Mouse (Mus musculus) CH12.LX (cell line): ENCODE results near the gene Rcan3.

Experiments
- CTCF ChIP-seq, 2 experiments: IDR thresholded peaks in 1 of 2; conservative IDR thresholded peaks in 1 of 2; 2 replicates each; pipeline ENCODE4 v1.5.1; 2011 to 2012; ENCODE audit warnings: low read depth in 2 of 2, low read length in 2 of 2, improper control_type of control experiment in 1 of 2, inconsistent platforms in 1 of 2, mild to moderate bottlenecking in 1 of 2, moderate library complexity in 1 of 2
- IRF4 ChIP-seq: IDR thresholded peaks from 2 replicates; pipeline ENCODE4 v1.6.1; 2014; ENCODE audit warnings: low read depth, mild to moderate bottlenecking, inconsistent platforms, low read length, improper control_type of control experiment
- TCF12 ChIP-seq: IDR thresholded peaks from 2 replicates; pipeline ENCODE4 v1.6.1; 2014; ENCODE audit warnings: low read depth, mild to moderate bottlenecking, inconsistent platforms, low read length, improper control_type of control experiment

GRCm38 (mm10) chr4:135381355-135381754, 52.3 kb downstream of the Rcan3 start:
- TF ChIP-seq CTCF (conservative IDR thresholded peaks at IDR 0.05 in 1 of 2, IDR thresholded peaks at IDR 0.05 in 1 of 2; ENCODE audit: low read depth in 2 of 2, low read length in 2 of 2) (no peak), IRF4 (no peak), TCF12 (no peak)
